Mouse (Mus musculus): ENCODE measurements around the gene Gm21954. TPM values are rescaled to one million over a fixed set of nuclear protein-coding genes. Genes with fewer than 3 reads are reported as not detected.

Gene Gm21954
- not detected in 2 replicates for polyA plus RNA-seq (2012; rRNA removed)

DNA sequence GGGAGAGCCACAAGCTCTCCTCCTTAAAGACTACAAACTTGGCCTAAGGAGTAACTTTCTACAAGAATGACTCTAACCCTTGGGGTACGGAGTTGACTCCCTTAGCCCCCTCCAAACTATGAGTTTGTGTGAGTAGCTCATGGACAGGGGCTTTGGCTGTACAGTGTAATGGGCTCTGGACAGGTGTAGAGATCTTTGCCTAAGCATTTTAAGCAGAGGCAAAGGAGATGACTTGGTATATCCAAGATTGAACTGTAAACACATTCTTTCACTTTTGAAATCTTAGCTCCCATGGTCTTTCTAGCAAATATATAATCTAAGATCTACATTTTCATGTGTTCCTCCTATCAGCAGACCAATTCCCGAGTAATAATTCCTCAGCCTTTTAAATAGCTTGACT, at the start of gene Gm21954:
Gm21954 (minus strand) TSS at position 101 of the 400 bp plus-strand sequence.

Other genes with a start within 250 kb of the Gm21954 start
- 34.1 and 39.9 TPM in 2 replicates for gene Dclk1, start 229.8 kb downstream of the Gm21954 start, polyA plus RNA-seq (2012; rRNA removed)

Data from central nervous system, embryonic 11.5 days (tissue).